Mouse (Mus musculus): ENCODE data around the gene Gpha2. TPM values are rescaled to one million over a fixed set of nuclear protein-coding genes. Genes with fewer than 3 reads are reported as not detected.

Gpha2 gene
- polyA plus RNA-seq, 1 experiment from 2014 or later, result not detected

DNA sequence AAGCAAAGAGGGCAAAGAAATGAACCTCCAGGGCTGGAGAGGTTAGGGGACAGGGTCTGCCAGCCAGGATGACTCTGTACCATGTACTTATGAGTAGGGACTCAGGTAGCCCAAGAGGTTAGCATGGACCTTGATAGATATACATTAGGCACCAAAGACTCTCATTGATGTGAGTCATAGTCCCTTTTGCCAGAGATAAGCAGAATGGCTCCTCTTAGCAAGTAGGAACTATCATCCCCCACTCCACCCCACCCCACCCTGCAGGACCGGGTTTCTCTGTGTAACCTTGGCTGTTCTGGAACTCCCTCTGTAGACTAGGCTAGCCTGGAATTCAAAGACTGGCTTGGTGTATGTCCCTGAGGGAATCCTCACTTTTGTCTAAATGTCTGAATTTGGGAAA is 14.0 kb downstream of the Gpha2 start:
- no peaks in the 10 kb centered on the region for H3K27me3 ChIP-seq (replicated peaks; ENCODE audit: control insufficient read depth, insufficient read depth, low read length)

GRCm38 (mm10) chr19:6240725-6241124 is 14.5 kb downstream of the Gpha2 start:
- ATAC-seq, result no peak
- no peaks in the 10 kb centered on the region for H3K36me3 ChIP-seq (ENCODE audit: control insufficient read depth, insufficient read depth)
- H3K9me3 ChIP-seq (ENCODE audit: control insufficient read depth, low read length), result no peaks in the 10 kb centered on the region
- H3K27me3 ChIP-seq (replicated peaks; ENCODE audit: control insufficient read depth, insufficient read depth, low read length), result no peaks in the 10 kb centered on the region
- WGBS, result 34% methylated on average over 5 of the region's 5 CpGs
- H3K4me2 ChIP-seq (ENCODE audit: low read length), result peak overlapping the region; percentile 82
- H3K27ac ChIP-seq (ENCODE audit: low read length), result no peak overlapping the region
- no peak overlapping the region for H3K9ac ChIP-seq (replicated peaks; ENCODE audit: low read depth, low read length)
- peak overlapping the region; percentile 75 for H3K4me3 ChIP-seq (replicated peaks; ENCODE audit: low read length)
- peaks cover 19% of the 10 kb centered on the region for H3K4me1 ChIP-seq (replicated peaks; ENCODE audit: control insufficient read depth, insufficient read depth, low read length)

More for the DNA sequence above, 14.0 kb downstream of the Gpha2 start:
- no peak overlapping the region for H3K4me2 ChIP-seq (ENCODE audit: low read length)
- no peak overlapping the region for H3K4me3 ChIP-seq (replicated peaks; ENCODE audit: low read length)
- ATAC-seq, result no peak
- no peak overlapping the region for H3K27ac ChIP-seq (ENCODE audit: low read length)
- 73% methylated on average over 1 of the region's 1 CpGs for WGBS
- no peaks in the 10 kb centered on the region for H3K9me3 ChIP-seq (ENCODE audit: control insufficient read depth, low read length)
- H3K9ac ChIP-seq (replicated peaks; ENCODE audit: low read depth, low read length), result no peak overlapping the region
- H3K4me1 ChIP-seq (replicated peaks; ENCODE audit: control insufficient read depth, insufficient read depth, low read length), result peaks cover 20% of the 10 kb centered on the region
- no peaks in the 10 kb centered on the region for H3K36me3 ChIP-seq (ENCODE audit: control insufficient read depth, insufficient read depth)

GRCm38 (mm10) chr19:6241274-6242107 is 15.3 kb downstream of the Gpha2 start, which contains the start of gene Atg2a:
Gene Atg2a (plus strand): TSS chr19:6241668.
- Histone ChIP-seq H3K4me2 (ENCODE audit: low read length) (peak within 1 kb of the TSS; percentile 82), H3K9ac (replicated peaks; ENCODE audit: low read depth, low read length) (peak within 1 kb of the TSS; percentile 86), H3K27me3 (replicated peaks; ENCODE audit: control insufficient read depth, insufficient read depth, low read length) (no peaks in the 10 kb centered on the region), H3K4me3 (replicated peaks; ENCODE audit: low read length) (peak within 1 kb of the TSS; percentile 75), H3K27ac (ENCODE audit: low read length) (peak within 1 kb of the TSS; percentile 59), H3K9me3 (ENCODE audit: control insufficient read depth, low read length) (no peaks in the 10 kb centered on the region), H3K4me1 (replicated peaks; ENCODE audit: control insufficient read depth, insufficient read depth, low read length) (peaks cover 16% of the 10 kb centered on the region), H3K36me3 (ENCODE audit: control insufficient read depth, insufficient read depth) (peaks cover 5% of the 10 kb centered on the region; the same call in 1 of the 2 replicates)
- 0% methylated on average over 55 of the region's 55 CpGs for WGBS
- ATAC-seq, result peak; percentile 95

GRCm38 (mm10) chr19:6242281-6242680 is 16.1 kb downstream of the Gpha2 start:
- Histone ChIP-seq H3K36me3 (ENCODE audit: control insufficient read depth, insufficient read depth) (peaks cover 9% of the 10 kb centered on the region), H3K9ac (replicated peaks; ENCODE audit: low read depth, low read length) (peak overlapping the region; percentile 86), H3K4me2 (ENCODE audit: low read length) (peak overlapping the region; percentile 82), H3K4me1 (replicated peaks; ENCODE audit: control insufficient read depth, insufficient read depth, low read length) (peaks cover 14% of the 10 kb centered on the region), H3K27me3 (replicated peaks; ENCODE audit: control insufficient read depth, insufficient read depth, low read length) (no peaks in the 10 kb centered on the region), H3K4me3 (replicated peaks; ENCODE audit: low read length) (peak overlapping the region; percentile 75), H3K9me3 (ENCODE audit: control insufficient read depth, low read length) (no peaks in the 10 kb centered on the region), H3K27ac (ENCODE audit: low read length) (no peak overlapping the region)
- WGBS, result 0% methylated on average over 4 of the region's 4 CpGs
- no peak for ATAC-seq

DNA sequence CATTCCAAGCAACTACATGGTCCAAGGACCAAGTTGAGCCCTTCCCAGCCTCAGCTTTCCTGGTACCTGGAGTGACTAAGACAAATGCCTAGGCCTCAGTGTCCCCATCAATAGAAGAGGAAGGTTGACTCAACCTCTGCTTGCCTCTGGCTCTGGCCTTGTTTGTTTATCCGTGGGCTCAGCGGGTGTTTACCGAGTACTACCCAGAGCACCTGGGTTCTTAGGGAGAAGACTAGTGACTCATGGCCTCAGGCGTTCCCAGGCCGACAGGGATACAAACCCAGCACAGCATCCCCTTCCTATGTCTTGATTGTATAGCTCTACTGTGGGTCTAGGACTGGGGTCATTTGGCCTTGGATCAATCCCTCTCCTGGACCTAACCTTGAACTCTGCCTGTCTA is 17.0 kb downstream of the Gpha2 start:
- no peak overlapping the region for H3K9ac ChIP-seq (replicated peaks; ENCODE audit: low read depth, low read length)

GRCm38 (mm10) chr19:6245806-6246205 is 19.6 kb downstream of the Gpha2 start:
- Histone ChIP-seq H3K9me3 (ENCODE audit: control insufficient read depth, low read length) (no peaks in the 10 kb centered on the region), H3K4me2 (ENCODE audit: low read length) (no peak overlapping the region), H3K9ac (replicated peaks; ENCODE audit: low read depth, low read length) (no peak overlapping the region), H3K4me3 (replicated peaks; ENCODE audit: low read length) (no peak overlapping the region), H3K27me3 (replicated peaks; ENCODE audit: control insufficient read depth, insufficient read depth, low read length) (no peaks in the 10 kb centered on the region), H3K4me1 (replicated peaks; ENCODE audit: control insufficient read depth, insufficient read depth, low read length) (peaks cover 14% of the 10 kb centered on the region), H3K36me3 (ENCODE audit: control insufficient read depth, insufficient read depth) (peaks cover 13% of the 10 kb centered on the region), H3K27ac (ENCODE audit: low read length) (no peak overlapping the region)
- WGBS, result 41% methylated on average over 1 of the region's 1 CpGs
- no peak for ATAC-seq

More for the DNA sequence above, 17.0 kb downstream of the Gpha2 start:
- peaks cover 14% of the 10 kb centered on the region for H3K4me1 ChIP-seq (replicated peaks; ENCODE audit: control insufficient read depth, insufficient read depth, low read length)
- no peak overlapping the region for H3K4me3 ChIP-seq (replicated peaks; ENCODE audit: low read length)
- no peak for ATAC-seq
- H3K27ac ChIP-seq (ENCODE audit: low read length), result no peak overlapping the region
- no peaks in the 10 kb centered on the region for H3K9me3 ChIP-seq (ENCODE audit: control insufficient read depth, low read length)
- H3K36me3 ChIP-seq (ENCODE audit: control insufficient read depth, insufficient read depth), result peaks cover 13% of the 10 kb centered on the region
- no peak overlapping the region for H3K4me2 ChIP-seq (ENCODE audit: low read length)
- H3K27me3 ChIP-seq (replicated peaks; ENCODE audit: control insufficient read depth, insufficient read depth, low read length), result no peaks in the 10 kb centered on the region
- 84% methylated on average over 5 of the region's 5 CpGs for WGBS

DNA sequence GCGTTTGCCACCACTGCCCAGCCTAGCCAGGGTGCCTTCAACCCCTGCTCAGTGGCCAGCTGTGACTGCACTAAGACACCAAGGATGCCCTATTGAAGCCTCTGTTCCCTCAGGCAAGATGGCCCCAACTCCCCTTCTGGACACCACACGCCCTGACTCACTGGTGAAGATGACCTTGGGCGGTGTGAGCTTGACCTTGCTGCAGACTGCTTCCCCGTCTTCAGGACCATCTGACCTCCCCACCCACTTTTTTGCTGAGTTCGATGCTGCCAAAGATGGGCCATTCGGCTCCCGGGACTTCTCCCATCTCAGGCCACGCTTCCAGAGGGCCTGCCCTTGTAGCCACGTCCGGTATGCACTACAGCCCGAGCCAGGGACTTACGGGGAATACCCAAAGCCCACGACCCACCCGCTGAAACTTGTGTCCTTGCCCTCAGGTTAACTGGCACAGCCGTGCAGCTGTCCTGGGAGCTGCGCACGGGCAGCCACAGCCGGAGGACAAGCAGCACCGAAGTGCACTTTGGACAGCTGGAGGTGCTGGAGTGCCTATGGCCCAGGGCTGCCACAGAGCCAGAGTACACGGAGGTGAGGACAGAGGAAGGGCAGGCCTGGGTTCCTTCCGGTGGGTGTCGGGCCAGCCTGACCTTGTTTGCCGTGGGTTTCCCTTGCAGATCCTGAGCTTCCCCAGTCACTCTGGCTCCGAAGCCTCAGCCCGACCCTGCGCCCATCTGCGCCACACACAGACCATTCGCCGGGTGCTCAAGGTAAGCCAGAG is 21.5 kb downstream of the Gpha2 start:
- 95% methylated on average over 29 of the region's 29 CpGs for WGBS
- no peak overlapping the region for H3K4me2 ChIP-seq (ENCODE audit: low read length)
- no peak overlapping the region for H3K9ac ChIP-seq (replicated peaks; ENCODE audit: low read depth, low read length)
- no peak for ATAC-seq
- peaks cover 17% of the 10 kb centered on the region for H3K36me3 ChIP-seq (ENCODE audit: control insufficient read depth, insufficient read depth)
- H3K4me3 ChIP-seq (replicated peaks; ENCODE audit: low read length), result no peak overlapping the region
- H3K27me3 ChIP-seq (replicated peaks; ENCODE audit: control insufficient read depth, insufficient read depth, low read length), result no peaks in the 10 kb centered on the region
- H3K9me3 ChIP-seq (ENCODE audit: control insufficient read depth, low read length), result no peaks in the 10 kb centered on the region
- H3K4me1 ChIP-seq (replicated peaks; ENCODE audit: control insufficient read depth, insufficient read depth, low read length), result peaks cover 6% of the 10 kb centered on the region
- no peak overlapping the region for H3K27ac ChIP-seq (ENCODE audit: low read length)

GRCm38 (mm10) chr19:6253021-6253420 is 26.8 kb downstream of the Gpha2 start:
- Histone ChIP-seq H3K9me3 (ENCODE audit: control insufficient read depth, low read length) (no peaks in the 10 kb centered on the region), H3K4me3 (replicated peaks; ENCODE audit: low read length) (no peak overlapping the region), H3K27me3 (replicated peaks; ENCODE audit: control insufficient read depth, insufficient read depth, low read length) (no peaks in the 10 kb centered on the region), H3K27ac (ENCODE audit: low read length) (no peak overlapping the region), H3K36me3 (ENCODE audit: control insufficient read depth, insufficient read depth) (peaks cover 27% of the 10 kb centered on the region), H3K4me2 (ENCODE audit: low read length) (no peak overlapping the region), H3K4me1 (replicated peaks; ENCODE audit: control insufficient read depth, insufficient read depth, low read length) (no peaks in the 10 kb centered on the region), H3K9ac (replicated peaks; ENCODE audit: low read depth, low read length) (no peak overlapping the region)
- WGBS, result 92% methylated on average over 4 of the region's 4 CpGs
- no peak for ATAC-seq

DNA sequence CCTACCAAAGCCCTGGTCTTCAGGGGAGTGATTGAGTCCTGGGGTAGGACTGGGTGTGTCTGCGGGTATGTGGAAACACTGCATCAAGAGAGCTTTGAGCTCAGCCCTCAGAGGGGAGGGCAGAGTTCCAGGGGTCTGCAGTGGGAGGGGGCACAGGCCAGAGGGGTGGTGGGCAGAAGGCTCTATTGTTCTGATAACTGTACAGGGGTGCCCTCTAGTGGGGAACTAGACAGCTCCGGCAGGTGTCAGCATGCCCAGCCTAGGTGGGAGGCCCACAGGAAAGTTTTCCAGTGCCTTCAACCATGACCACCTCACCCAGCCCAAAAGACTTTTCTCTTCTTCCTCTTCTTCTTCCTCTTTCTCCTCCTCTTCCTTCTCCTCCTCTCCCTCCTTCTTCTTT is 34.2 kb downstream of the Gpha2 start:
- Histone ChIP-seq H3K4me2 (ENCODE audit: low read length) (no peak overlapping the region), H3K36me3 (ENCODE audit: control insufficient read depth, insufficient read depth) (peaks cover 20% of the 10 kb centered on the region), H3K9me3 (ENCODE audit: control insufficient read depth, low read length) (no peaks in the 10 kb centered on the region), H3K27me3 (replicated peaks; ENCODE audit: control insufficient read depth, insufficient read depth, low read length) (no peaks in the 10 kb centered on the region), H3K4me3 (replicated peaks; ENCODE audit: low read length) (no peak overlapping the region), H3K4me1 (replicated peaks; ENCODE audit: control insufficient read depth, insufficient read depth, low read length) (no peaks in the 10 kb centered on the region), H3K9ac (replicated peaks; ENCODE audit: low read depth, low read length) (no peak overlapping the region), H3K27ac (ENCODE audit: low read length) (no peak overlapping the region)
- WGBS, result 57% methylated on average over 2 of the region's 2 CpGs
- no peak for ATAC-seq
